Mouse (Mus musculus): ENCODE measurements around the gene Rere. TPM values are rescaled to one million over a fixed set of nuclear protein-coding genes. Genes with fewer than 3 reads are reported as not detected.

Gene Rere
- total and polyA plus RNA-seq, 3 experiments = 19.3 to 46.4 (median 39.0) TPM

DNA sequence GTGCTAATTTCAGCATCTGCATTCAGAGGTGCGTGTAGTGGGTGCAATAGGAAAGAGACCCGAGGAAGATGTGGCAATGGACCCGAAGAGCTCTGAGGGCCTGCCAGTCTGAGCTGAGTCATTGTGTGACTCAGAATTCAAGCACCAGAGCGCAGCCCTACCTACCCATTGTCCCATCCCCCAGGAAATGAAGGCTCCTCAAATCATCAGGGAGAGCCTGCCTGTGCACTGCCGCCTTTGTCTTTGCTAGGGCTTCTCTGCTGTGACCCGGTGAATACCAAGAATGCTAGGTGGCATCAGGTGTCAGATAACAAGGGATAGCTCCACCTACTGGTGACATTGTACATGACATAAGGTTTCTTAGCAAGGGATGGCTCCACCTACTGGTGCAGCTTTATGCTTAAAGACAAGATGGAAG, 41.5 kb upstream of the Rere start:
- DNase-seq = peak; percentile 66 to 67
- Histone ChIP-seq H3K9ac (ENCODE audit: low read depth, low read length) (no peak overlapping the region), H3K4me3 (0 out of 2 replicates have a peak overlapping the region, but pooled peaks have one; percentile 10), H3K4me1 (ENCODE audit: control insufficient read depth, insufficient read depth, low read length) (peaks cover 15% of the 10 kb centered on the region), H3K79me2 (replicated peaks; ENCODE audit: control insufficient read depth, insufficient read depth, low read length) (peaks cover 1% of the 10 kb centered on the region; the same call in 1 of the 2 replicates), H3K27ac (peak overlapping the region; percentile 99), H3K27me3 (ENCODE audit: control insufficient read depth, insufficient read depth, low read length) (no peaks in the 10 kb centered on the region), H3K36me3 (ENCODE audit: control insufficient read depth, insufficient read depth, low read length) (peaks cover 29% of the 10 kb centered on the region)
- TF ChIP-seq CTCF (IDR thresholded peaks at IDR 0.05) (peak; percentile 97; the same call in 1 of the 2 replicates), EP300 (IDR thresholded peaks at IDR 0.05; ENCODE audit: insufficient read depth, low read depth, low read length) (0 out of 2 replicates have a peak, but pooled peaks have one; percentile 37), POLR2A (IDR thresholded peaks at IDR 0.05; ENCODE audit: insufficient read depth, low read depth, low read length) (no peak)
- intact Hi-C loops (cut with DNase I) = loop anchor here (10.0 kb wide), 1 partner anchor 215 kb away; no protein-coding TSS in a partner anchor
- WGBS = 12% methylated on average over 6 of the region's 6 CpGs

DNA sequence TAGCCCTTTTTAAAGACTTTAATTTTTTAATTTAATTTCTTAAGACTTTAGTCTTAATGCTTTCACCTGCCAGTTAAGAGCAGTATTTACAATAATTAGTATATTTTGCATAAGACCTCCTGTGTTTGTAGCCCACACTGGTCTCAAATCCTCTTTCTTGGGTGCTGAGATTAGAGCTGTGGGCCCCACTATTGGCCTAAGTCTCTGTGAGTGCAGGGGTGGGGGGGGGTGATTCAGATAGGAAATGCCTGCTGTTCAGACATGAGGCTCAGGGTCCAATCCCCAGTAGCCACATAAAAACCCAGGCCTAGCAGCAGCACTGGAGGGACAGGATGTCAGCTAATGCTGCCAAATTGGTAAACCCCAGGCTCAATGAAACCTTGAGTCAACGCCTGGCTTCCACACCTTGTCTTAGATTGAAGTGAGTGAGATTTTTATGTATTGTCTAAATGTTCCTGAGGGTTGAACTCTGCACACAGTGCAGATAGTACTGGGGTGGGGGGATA, 41.0 kb upstream of the Rere start:
- Histone ChIP-seq H3K9ac (ENCODE audit: low read depth, low read length) (no peak overlapping the region), H3K4me3 (no peak overlapping the region), H3K79me2 (replicated peaks; ENCODE audit: control insufficient read depth, insufficient read depth, low read length) (peaks cover 1% of the 10 kb centered on the region; the same call in 1 of the 2 replicates), H3K27ac (no peak overlapping the region), H3K4me1 (ENCODE audit: control insufficient read depth, insufficient read depth, low read length) (peaks cover 15% of the 10 kb centered on the region), H3K36me3 (ENCODE audit: control insufficient read depth, insufficient read depth, low read length) (peaks cover 31% of the 10 kb centered on the region), H3K27me3 (ENCODE audit: control insufficient read depth, insufficient read depth, low read length) (no peaks in the 10 kb centered on the region)
- TF ChIP-seq CTCF (IDR thresholded peaks at IDR 0.05) (no peak), EP300 (IDR thresholded peaks at IDR 0.05; ENCODE audit: insufficient read depth, low read depth, low read length) (no peak), POLR2A (IDR thresholded peaks at IDR 0.05; ENCODE audit: insufficient read depth, low read depth, low read length) (no peak)
- intact Hi-C loops (cut with DNase I) = no loop called here
- 65% methylated on average over 1 of the region's 1 CpGs for WGBS
- no peak for DNase-seq

DNA sequence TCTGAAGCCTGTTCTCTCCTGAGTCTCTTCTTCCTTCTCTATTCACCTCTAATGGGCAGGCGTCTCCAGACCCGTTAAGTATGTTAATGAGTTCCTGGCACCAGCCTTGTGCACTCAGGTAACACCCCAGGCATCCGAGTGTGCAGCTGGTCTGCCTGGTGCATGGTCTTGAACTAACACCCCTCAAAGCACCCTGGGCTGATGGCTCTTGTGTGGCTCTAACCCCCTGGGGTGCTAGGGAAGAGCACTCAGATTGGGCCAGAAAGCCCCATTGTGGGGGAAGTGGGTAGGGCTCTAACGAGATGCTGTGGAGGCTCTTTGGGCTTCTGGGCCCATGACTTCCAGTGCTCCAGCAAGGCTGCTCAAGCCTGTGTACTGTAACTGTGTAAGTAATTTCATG, 39.7 kb upstream of the Rere start:
- Histone ChIP-seq H3K9ac (ENCODE audit: low read depth, low read length) (no peak overlapping the region), H3K27ac (no peak overlapping the region)
- intact Hi-C loops (cut with DNase I) = no loop called here

DNA sequence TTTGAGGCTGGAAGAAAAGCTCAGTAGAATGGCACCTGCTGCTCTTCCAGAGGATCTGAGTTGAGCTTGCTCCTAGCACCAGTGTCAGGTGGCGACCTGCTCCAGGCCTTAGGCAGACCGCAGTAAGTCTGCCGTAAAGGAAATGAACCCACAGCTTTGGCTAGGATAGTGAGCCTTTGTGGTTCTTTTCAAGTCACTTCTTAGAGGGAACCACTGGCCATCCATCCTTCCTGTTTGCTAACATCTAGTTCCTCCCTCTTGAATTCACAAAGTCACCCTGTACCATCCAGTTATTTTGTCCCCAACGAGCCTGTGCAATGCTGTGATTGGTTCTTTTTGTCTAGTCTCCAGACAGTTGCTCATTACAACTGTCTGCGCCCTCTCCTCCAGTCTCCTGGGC, 38.7 kb upstream of the Rere start:
- Histone ChIP-seq H3K9ac (ENCODE audit: low read depth, low read length) (no peak overlapping the region), H3K27me3 (ENCODE audit: control insufficient read depth, insufficient read depth, low read length) (no peaks in the 10 kb centered on the region), H3K4me3 (no peak overlapping the region), H3K79me2 (replicated peaks; ENCODE audit: control insufficient read depth, insufficient read depth, low read length) (peaks cover 1% of the 10 kb centered on the region; the same call in 1 of the 2 replicates), H3K4me1 (ENCODE audit: control insufficient read depth, insufficient read depth, low read length) (peaks cover 17% of the 10 kb centered on the region), H3K27ac (no peak overlapping the region), H3K36me3 (ENCODE audit: control insufficient read depth, insufficient read depth, low read length) (peaks cover 39% of the 10 kb centered on the region)
- TF ChIP-seq EP300 (IDR thresholded peaks at IDR 0.05; ENCODE audit: insufficient read depth, low read depth, low read length) (no peak), POLR2A (IDR thresholded peaks at IDR 0.05; ENCODE audit: insufficient read depth, low read depth, low read length) (no peak), CTCF (IDR thresholded peaks at IDR 0.05) (no peak)
- no peak for DNase-seq
- intact Hi-C loops (cut with DNase I) = no loop called here
- 66% methylated on average over 5 of the region's 5 CpGs for WGBS

More for the DNA sequence above, 39.7 kb upstream of the Rere start:
- Histone ChIP-seq H3K4me1 (ENCODE audit: control insufficient read depth, insufficient read depth, low read length) (peaks cover 16% of the 10 kb centered on the region), H3K79me2 (replicated peaks; ENCODE audit: control insufficient read depth, insufficient read depth, low read length) (peaks cover 1% of the 10 kb centered on the region; the same call in 1 of the 2 replicates), H3K36me3 (ENCODE audit: control insufficient read depth, insufficient read depth, low read length) (peaks cover 34% of the 10 kb centered on the region), H3K4me3 (no peak overlapping the region), H3K27me3 (ENCODE audit: control insufficient read depth, insufficient read depth, low read length) (no peaks in the 10 kb centered on the region)
- 58% methylated on average over 4 of the region's 4 CpGs for WGBS
- no peak for TF ChIP-seq CTCF (IDR thresholded peaks at IDR 0.05)
- TF ChIP-seq POLR2A (IDR thresholded peaks at IDR 0.05; ENCODE audit: insufficient read depth, low read depth, low read length) = no peak
- no peak for TF ChIP-seq EP300 (IDR thresholded peaks at IDR 0.05; ENCODE audit: insufficient read depth, low read depth, low read length)
- no peak for DNase-seq

DNA sequence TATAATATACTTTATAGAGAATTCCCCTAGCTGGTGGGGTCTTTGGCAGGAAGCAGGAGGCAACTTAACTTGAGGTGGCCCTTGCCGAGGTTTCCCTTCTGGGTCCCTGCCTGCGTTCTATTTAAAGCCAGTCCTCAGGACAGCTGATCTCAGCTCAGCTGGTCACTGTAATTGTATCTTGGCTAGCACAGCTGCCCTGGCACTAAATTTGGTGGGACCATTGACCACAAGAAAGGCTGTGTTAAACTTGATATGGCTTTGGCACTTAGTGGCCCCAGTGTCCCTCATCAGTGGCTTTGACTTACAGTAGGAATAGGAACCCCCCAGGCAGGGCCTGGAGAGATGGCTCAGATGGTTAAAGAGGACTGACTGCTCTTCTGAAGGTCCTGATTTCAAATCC, 35.6 kb upstream of the Rere start:
- peaks cover 2% of the 10 kb centered on the region; the same call in 1 of the 2 replicates for H3K4me1 ChIP-seq (ENCODE audit: control insufficient read depth, insufficient read depth, low read length)
- no peak overlapping the region for H3K4me3 ChIP-seq
- H3K36me3 ChIP-seq (ENCODE audit: control insufficient read depth, insufficient read depth, low read length) = peaks cover 21% of the 10 kb centered on the region
- intact Hi-C loops (cut with DNase I) = no loop called here
- H3K79me2 ChIP-seq (replicated peaks; ENCODE audit: control insufficient read depth, insufficient read depth, low read length) = 0 out of 2 replicates have a peak, but pooled peaks cover 1% of the 10 kb centered on the region
- H3K27ac ChIP-seq = peak overlapping the region; percentile 31; the same call in 1 of the 2 replicates
- TF ChIP-seq EP300 (IDR thresholded peaks at IDR 0.05; ENCODE audit: insufficient read depth, low read depth, low read length) (no peak), CTCF (IDR thresholded peaks at IDR 0.05) (no peak), POLR2A (IDR thresholded peaks at IDR 0.05; ENCODE audit: insufficient read depth, low read depth, low read length) (no peak)
- H3K27me3 ChIP-seq (ENCODE audit: control insufficient read depth, insufficient read depth, low read length) = no peaks in the 10 kb centered on the region
- peak in 1 of 2 experiments; percentile 52 for DNase-seq
- H3K9ac ChIP-seq (ENCODE audit: low read depth, low read length) = no peak overlapping the region
- WGBS = 27% methylated on average over 2 of the region's 2 CpGs

DNA sequence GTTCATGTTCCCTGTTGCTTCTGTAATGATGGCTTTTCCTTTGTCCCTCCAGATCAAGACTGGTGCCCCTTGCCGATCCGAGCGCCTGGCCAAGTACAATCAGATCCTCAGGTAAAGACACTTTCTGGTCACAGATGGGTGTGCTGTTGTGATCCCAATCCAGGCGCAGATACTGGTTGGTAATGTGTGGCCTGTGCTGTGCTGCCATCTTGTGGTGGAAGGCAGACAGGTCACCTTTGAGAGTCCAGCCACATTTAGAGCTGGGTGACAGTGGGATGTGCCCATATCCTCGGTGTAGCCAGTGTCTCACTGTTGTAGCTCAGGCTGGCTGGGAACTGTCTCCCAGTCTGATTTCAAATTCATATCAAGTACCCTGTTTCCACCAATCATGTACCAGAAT, 33.4 kb upstream of the Rere start:
- DNase-seq = peak; percentile 64 to 71
- TF ChIP-seq CTCF (IDR thresholded peaks at IDR 0.05) = peak; percentile 93
- no peak for TF ChIP-seq POLR2A (IDR thresholded peaks at IDR 0.05; ENCODE audit: insufficient read depth, low read depth, low read length)
- TF ChIP-seq EP300 (IDR thresholded peaks at IDR 0.05; ENCODE audit: insufficient read depth, low read depth, low read length) = peak; percentile 91
- H3K36me3 ChIP-seq (ENCODE audit: control insufficient read depth, insufficient read depth, low read length) = peaks cover 17% of the 10 kb centered on the region
- WGBS = 48% methylated on average over 5 of the region's 5 CpGs
- peaks cover 2% of the 10 kb centered on the region; the same call in 1 of the 2 replicates for H3K4me1 ChIP-seq (ENCODE audit: control insufficient read depth, insufficient read depth, low read length)
- 0 out of 2 replicates have a peak, but pooled peaks cover 1% of the 10 kb centered on the region for H3K79me2 ChIP-seq (replicated peaks; ENCODE audit: control insufficient read depth, insufficient read depth, low read length)
- no peak overlapping the region for H3K4me3 ChIP-seq
- intact Hi-C loops (cut with DNase I) = loop anchor here (2.0 kb wide), 2 partner anchors 29 to 71 kb away; no protein-coding TSS in a partner anchor
- H3K27me3 ChIP-seq (ENCODE audit: control insufficient read depth, insufficient read depth, low read length) = no peaks in the 10 kb centered on the region
- H3K9ac ChIP-seq (ENCODE audit: low read depth, low read length) = no peak overlapping the region
- no peak overlapping the region for H3K27ac ChIP-seq

Measured in heart, adult 2 months (tissue).